Mouse (Mus musculus) urinary bladder, adult 2 months (tissue): ENCODE results near the gene Rsu1. TPM values are rescaled to one million over a fixed set of nuclear protein-coding genes. Genes with fewer than 3 reads are reported as not detected.
"Not testable (repeated sequence)": the region's sequence is repeated elsewhere in the genome, so short reads cannot be mapped to it uniquely, and the experiment has no call there.

Experiments used
- DNase-seq: peaks from one replicate; pipeline ENCODE4 v3.0.0; 2022; ENCODE audit warnings: low spot score
- polyA plus RNA-seq: library from polyadenylated mRNA; depleted of rRNA; stranded (reverse); fragments of >200 nt; gene quantifications from 2 replicates; pipeline ENCODE4 v1.2.3, GENCODE M21; 2012

Rsu1 gene
- polyA plus RNA-seq, 1 experiment: 247 TPM

DNA sequence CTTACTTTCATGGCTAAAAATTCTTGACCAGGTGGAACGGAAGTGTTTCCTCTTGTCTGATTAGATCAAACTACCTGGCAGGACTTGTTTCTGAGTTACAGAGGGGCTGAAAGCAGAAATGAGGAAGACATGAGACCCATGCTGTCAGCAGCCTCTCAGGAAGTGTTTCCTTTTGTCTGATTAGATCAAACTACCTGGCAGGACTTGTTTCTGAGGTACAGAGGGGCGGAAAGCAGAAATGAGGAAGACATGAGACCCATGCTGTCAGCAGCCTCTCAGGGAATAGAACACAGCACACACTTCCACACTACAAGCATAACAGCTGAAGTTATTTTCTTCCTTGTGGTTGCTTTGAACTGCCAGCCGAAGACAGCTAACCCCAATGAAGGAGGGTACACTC lies 46.7 kb downstream of the Rsu1 start:
- DNase-seq: no peak

GRCm38 (mm10) chr2:13223451-13223850 lies 47.8 kb downstream of the Rsu1 start:
- no peak for DNase-seq

- DNase-seq: no peak
Measured at GRCm38 (mm10) chr2:13220141-13220540, 51.1 kb downstream of the Rsu1 start.

- DNase-seq: no peak
Measured at GRCm38 (mm10) chr2:13218112-13218511, 53.1 kb downstream of the Rsu1 start.

DNA sequence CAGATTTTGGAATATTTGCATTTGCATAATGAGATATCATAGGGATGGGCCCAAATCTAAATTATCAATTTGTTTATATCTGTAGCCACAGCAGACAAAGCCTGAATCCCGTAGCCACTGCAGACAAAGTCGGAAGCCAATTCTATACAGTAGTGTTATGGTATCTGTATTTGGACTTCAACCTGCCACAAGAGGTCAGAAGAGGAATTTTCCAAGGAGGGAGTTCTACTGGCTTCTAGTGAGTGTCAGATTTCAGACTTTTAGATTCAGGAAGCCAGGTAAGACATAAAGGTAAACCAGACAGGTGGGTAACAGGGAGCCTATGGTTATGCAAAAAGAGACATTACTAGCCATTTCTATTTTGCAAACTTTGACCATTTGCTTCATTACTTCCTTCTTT lies 64.4 kb downstream of the Rsu1 start:
- no peak for DNase-seq

DNA sequence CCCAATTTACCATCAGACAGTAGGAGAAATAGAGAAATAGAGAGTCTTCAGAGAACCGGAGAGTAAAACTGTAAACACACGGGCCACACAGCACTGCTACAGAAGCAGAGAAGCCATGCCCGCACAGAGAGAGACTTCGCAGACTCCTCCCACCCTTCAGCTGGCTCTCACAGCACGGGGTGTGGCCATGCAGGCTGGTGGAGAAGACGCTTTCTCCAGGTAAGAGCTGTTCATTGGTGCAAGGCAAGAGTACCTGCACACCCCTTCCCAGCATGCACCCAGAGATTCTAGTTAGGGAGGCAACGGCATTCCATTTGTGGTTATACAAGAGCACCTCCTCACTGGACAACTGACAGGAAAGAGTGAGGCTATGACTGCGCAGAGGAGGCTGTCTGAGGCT lies 64.8 kb downstream of the Rsu1 start:
- no peak for DNase-seq

DNA sequence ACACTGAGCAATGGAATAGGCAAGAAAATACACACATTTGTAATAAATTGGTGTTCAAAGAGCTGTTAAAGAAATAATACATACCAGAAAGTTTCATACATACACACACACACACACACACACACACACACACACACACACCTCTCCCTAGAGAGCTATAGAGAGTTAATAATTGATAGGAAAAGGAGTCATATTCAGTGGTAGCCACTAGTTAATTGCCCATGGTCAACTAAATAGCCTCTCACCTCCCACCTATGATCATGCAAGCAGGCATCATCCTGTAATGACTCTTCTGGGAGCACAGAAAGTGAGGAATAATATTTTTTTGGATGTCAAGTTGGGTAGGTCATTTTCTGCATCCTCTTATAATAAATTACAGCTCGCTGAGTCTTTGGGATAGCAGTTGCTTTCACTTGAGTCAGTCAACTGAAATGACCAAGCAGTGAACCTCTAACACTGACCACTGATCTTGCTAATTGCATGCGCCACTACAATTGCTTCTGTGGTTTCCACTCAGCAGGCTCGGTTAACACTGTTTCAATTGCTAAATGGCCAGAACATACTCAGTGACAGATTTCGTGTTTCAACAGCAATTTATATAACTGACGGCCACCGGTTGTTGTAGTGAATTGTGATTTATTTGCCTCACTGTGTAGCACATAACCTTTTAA lies 68.3 kb downstream of the Rsu1 start:
- no peak for DNase-seq

- DNase-seq: no peak
Measured at GRCm38 (mm10) chr2:13199713-13200112, 71.5 kb downstream of the Rsu1 start.

GRCm38 (mm10) chr2:13199033-13199432 lies 72.2 kb downstream of the Rsu1 start:
- DNase-seq: no peak

DNA sequence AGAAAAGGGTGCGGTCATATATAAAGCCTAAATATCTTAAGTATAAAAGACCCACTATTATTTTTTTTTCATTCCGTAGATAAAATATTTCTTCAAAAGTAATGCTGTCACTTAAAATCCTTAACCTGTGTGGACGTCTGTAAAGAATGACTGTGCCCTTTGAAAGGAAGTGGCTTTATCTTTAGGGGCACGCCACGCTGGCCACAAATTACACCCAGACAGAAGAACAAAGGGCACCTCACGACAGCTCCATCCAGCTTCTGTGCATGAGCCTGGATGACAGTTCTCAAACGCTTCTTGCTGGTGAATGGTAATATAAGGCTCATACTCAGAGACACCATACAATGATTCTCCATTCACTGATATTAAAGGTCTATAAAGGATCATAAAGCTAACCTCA lies 75.7 kb downstream of the Rsu1 start:
- no peak for DNase-seq

DNA sequence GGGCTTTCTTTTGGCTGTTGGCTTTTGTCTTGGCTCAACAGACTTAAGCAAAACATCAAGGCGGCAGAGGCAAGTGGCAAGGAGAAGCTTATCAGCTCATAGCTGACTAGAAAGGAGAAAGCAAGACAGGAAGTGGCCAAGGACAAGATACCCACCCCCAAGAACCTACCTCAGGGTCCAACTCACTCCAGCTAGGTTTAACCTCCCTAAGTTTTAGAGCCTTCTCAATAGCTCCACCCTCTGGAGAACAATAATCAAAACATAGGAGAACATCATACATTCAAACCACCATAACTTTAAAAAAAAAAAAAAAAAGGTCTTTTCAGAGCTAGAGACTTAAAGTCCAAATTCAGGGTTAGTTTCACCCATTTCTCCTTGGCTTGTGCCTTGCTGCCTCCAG lies 79.1 kb downstream of the Rsu1 start:
- no peak for DNase-seq

DNA sequence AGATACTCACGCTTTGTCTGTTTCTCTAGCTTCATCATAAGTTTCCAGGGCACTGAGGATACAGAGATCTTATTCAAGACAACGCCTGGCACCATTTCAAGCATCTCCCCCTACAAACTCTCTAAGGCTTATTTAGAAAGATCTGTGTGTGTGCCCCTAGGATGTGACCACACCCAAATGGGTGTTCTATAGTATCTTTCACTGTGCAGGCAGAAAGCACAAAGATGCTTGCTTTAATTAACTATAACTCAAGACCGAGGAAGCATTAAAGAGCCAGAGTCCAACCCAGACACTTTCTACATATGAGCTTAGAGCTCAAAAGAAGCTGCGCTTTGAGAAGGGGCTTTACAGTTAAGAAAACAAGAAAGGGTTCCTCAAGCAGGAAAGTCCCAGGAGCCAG lies 80.4 kb downstream of the Rsu1 start:
- no peak for DNase-seq

- no peak for DNase-seq
Measured at GRCm38 (mm10) chr2:13188831-13189495, 82.3 kb downstream of the Rsu1 start.

- no peak for DNase-seq
Measured at GRCm38 (mm10) chr2:13183124-13183523, 88.1 kb downstream of the Rsu1 start.

GRCm38 (mm10) chr2:13181899-13182298 lies 89.3 kb downstream of the Rsu1 start:
- not testable (repeated sequence) for DNase-seq

DNA sequence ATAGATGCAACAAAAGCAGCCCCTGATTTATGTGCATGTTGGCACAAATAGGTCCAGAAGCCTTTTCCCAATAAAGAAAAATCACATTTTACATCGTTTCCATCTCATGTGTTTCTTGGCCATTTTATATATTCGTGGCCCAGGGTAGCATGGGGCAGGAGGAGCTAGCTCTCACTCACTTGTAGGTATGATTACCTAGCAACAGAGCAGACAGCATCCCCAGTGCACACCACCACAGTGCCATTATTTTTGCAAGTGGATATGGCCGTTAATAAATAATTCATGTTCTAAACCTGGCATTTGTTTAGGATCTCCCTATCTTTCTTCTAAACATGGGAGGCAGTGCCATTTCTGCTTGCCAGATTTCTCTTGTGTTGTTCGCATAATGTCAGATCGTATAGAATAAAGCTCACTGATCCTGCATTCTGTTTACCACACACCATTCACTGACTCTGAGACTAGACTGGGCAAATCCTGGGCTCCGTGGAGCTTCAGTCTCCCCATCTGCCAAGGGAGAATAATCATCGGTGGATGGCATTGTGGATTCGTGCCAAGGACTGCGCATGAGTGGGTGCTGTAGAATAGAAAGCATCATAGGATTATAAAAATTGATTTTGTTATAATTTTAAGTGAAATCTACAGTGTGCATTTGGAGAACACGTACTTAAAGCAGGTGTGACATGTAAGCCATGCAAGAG lies 93.4 kb downstream of the Rsu1 start:
- no peak for DNase-seq

DNA sequence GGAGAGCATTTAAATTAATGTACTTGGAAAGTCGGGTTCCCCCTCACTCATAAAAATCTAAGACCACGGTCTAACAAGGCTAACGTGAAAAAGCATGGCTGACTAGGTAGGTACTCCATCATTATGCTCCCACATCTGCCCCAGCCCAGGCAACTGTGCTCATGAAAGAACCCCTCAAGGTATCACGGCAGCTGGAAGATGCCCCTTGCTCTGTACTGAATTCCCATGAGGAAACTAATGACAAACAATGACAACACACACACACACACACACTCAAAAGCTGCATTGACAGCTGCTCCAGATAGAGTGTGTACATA lies 95.0 kb downstream of the Rsu1 start:
- no peak for DNase-seq

DNA sequence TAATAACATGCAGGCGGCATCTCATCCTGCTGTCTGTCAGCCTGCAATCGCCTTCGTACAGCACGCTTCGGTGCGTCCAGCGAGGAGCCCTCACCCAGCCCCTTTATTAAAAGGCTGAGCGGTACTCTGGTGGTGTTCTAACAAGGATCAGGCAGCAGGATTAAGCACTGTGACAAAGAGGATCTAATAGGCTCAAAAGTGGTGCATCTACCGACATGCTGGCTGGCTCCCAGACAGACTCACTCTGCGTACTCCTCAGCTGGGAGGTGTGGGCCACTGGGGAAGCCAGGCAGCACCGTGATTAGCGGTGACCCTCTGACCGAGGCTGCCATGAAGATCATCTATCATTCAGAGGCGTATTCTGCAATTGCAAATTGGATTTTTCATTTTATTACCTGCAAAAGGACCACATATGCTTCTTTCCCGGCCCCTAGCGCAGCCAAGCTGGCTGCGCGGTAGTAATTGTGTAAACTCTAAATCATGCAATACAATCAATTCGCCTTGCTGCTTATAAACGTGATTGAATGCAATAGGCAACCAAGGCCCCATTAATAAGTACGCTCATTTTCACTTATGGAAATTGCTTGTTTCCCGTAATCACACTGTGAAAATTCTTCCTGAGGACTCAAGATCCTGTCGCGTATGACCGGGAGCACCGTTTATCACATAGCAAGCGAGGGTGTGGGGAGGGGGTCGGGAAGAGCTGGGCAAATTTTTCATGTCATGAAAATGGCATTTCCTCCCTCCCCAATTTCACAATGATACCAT lies 95.5 kb downstream of the Rsu1 start:
- no peak for DNase-seq

DNA sequence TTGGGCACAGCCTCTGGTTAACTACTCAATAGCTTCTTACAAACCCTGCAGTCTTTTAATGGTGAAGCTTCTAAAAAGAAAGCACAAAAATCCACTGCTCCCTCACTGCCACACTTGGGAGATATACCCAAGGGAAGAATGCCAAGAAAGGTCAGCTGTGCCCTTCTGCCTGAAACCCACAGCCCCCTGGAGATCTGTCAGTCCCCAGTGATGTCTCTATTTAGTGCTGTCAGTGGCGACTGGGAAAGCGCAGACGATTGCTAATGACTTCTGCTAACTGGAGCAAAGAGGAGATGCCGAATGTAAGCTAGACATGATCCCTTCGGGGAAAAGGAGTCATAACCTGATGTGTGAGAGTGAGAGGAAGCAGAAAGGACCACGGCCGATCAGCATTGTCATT lies 96.8 kb downstream of the Rsu1 start:
- DNase-seq: no peak

- no peak for DNase-seq
Measured at GRCm38 (mm10) chr2:13170651-13171050, 100.6 kb downstream of the Rsu1 start.

GRCm38 (mm10) chr2:13169962-13170361 lies 101.3 kb downstream of the Rsu1 start:
- DNase-seq: no peak

DNA sequence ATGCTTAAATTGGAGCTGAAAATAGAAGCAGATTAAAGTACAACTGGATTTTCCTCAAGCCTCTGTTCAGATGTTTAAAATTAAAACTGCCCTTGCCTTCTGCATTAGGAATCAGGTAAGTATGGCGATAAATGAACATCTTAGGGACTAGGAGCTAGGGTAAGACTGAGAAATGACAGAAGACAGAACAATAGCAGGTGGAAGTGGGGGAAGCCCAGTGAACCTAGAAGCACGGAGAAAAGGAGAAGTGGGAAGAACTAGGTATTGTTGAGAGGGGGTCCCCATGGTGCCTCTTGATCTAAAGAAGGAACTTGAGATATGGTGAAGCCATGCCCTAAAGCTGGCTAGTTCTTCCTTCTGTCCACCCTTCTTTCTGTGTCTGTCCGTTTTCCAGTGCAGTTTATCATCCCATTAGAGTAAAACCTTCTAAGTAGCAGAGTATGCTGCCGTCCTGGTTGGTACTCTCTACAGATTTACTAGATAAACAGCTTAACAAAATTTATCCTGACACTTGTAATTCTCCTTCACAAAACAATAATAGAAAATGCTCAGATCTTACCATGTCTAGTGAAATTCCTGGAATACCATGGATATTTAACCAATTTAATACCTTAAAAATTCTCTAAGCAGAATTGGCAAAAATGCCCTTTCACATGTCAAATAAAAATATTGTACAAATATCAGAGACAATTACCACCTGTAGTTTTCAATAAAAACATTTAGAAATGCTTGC lies 101.9 kb downstream of the Rsu1 start:
- no peak for DNase-seq
